In the genomic region with DNA sequence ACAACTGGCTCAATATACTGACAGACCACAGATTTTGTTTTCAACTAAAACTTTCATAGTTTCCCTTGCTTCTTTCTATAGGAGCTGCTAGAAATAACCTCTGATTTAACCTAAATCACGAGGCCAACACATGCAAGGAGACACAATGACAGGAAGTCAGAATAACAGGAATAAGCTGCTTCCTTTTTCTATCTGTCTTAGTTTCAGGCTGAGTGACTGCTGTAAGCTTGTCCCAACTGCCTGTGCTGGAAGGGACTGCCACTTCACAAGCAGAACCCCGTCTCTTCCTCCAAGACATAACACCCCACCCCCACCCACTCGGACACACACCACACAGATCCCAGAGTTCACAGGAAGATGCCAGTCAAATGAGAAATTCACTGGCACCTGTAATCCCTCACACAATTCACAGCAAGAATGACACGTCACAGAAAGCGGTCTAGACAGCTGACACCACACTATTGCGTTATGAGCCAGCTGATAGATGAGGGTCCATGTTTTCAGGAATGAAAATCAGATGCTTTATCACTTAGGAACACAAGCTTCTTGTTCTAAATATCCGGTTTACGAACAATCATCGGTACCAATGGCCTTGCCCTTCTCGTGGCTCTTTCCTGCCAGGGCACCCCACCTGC, we compare ENCODE assay signal across 12 mouse cellular contexts. TPM values are rescaled to one million over a fixed set of nuclear protein-coding genes. Genes with fewer than 3 reads are reported as not detected.
DNase-seq lines count a peak whose midpoint lies in the region; ATAC-seq lines count a peak whose summit lies in the region.
"Had no signal": no experiment of that assay in that cellular context is flagged by ENCODE, and none has a peak within 500 bp of the region (broad histone marks: within the 10 kb centered on the region; RNA-seq: fewer than 3 reads in every experiment).

No protein-coding gene starts in this region.

- no peaks in the 10 kb centered on the region for H3K9me3 ChIP-seq in heart, embryonic 13.5 days
- no peaks in the 10 kb centered on the region for H3K9me3 ChIP-seq in lung, embryonic 15.5 days
- H3K9me3 ChIP-seq in intestine, embryonic 14.5 days (ENCODE audit: control insufficient read depth, low read length), result no peaks in the 10 kb centered on the region
- H3K9me3 ChIP-seq in forebrain, embryonic 13.5 days (replicated peaks), result no peaks in the 10 kb centered on the region
- H3K9me3 ChIP-seq: midbrain, embryonic 13.5 days had no signal

- WGBS in heart, embryonic 13.5 days, result 62% methylated on average over 10 of the region's 10 CpGs
- WGBS in lung, embryonic 15.5 days, result 60% methylated on average over 10 of the region's 10 CpGs
- WGBS in intestine, embryonic 14.5 days, result 77% methylated on average over 10 of the region's 10 CpGs
- WGBS in forebrain, embryonic 13.5 days, result 86% methylated on average over 10 of the region's 10 CpGs

- intact Hi-C loops in heart, postnatal 25 days (cut with DNase I), result no loop called here

- no peaks in the 10 kb centered on the region for H3K27me3 ChIP-seq in heart, embryonic 13.5 days (replicated peaks)
- H3K27me3 ChIP-seq in lung, embryonic 15.5 days, result no peaks in the 10 kb centered on the region
- H3K27me3 ChIP-seq in intestine, embryonic 14.5 days (replicated peaks; ENCODE audit: control insufficient read depth, insufficient read depth, low read length), result no peaks in the 10 kb centered on the region
- H3K27me3 ChIP-seq in forebrain, embryonic 13.5 days, result no peaks in the 10 kb centered on the region
- H3K27me3 ChIP-seq: midbrain, embryonic 13.5 days had no signal

- no peak overlapping the region for H3K9ac ChIP-seq in heart, embryonic 13.5 days
- no peak overlapping the region for H3K9ac ChIP-seq in lung, embryonic 15.5 days
- H3K9ac ChIP-seq in intestine, embryonic 14.5 days (ENCODE audit: low read length), result no peak overlapping the region
- H3K9ac ChIP-seq in forebrain, embryonic 13.5 days, result no peak overlapping the region
- H3K9ac ChIP-seq: midbrain, embryonic 13.5 days had no signal

- no peak overlapping the region for H3K4me3 ChIP-seq in heart, embryonic 13.5 days
- H3K4me3 ChIP-seq in lung, embryonic 15.5 days, result no peak overlapping the region
- no peak overlapping the region for H3K4me3 ChIP-seq in intestine, embryonic 14.5 days (ENCODE audit: low read depth, low read length)
- H3K4me3 ChIP-seq in forebrain, embryonic 13.5 days, result no peak overlapping the region
- H3K4me3 ChIP-seq: midbrain, embryonic 13.5 days had no signal

- H3K36me3 ChIP-seq in heart, embryonic 13.5 days, result peaks cover 43% of the 10 kb centered on the region
- peaks cover 16% of the 10 kb centered on the region for H3K36me3 ChIP-seq in lung, embryonic 15.5 days
- peaks cover 16% of the 10 kb centered on the region for H3K36me3 ChIP-seq in intestine, embryonic 14.5 days (ENCODE audit: control insufficient read depth, insufficient read depth, low read length)
- H3K36me3 ChIP-seq in forebrain, embryonic 13.5 days (ENCODE audit: poor library complexity, severe bottlenecking), result peaks cover 26% of the 10 kb centered on the region

- ATAC-seq in heart, embryonic 13.5 days (ENCODE audit: extremely low read depth, insufficient number of reproducible peaks, low FRiP score, low TSS enrichment), result no peak
- peak; percentile 35; the same call in 1 of the 2 replicates for ATAC-seq in lung, embryonic 15.5 days (ENCODE audit: borderline replicate concordance, extremely low read depth, low FRiP score, low TSS enrichment)
- ATAC-seq in intestine, embryonic 14.5 days (replicated peaks; ENCODE audit: low FRiP score, low TSS enrichment, low read depth), result no peak
- ATAC-seq in megakaryocyte progenitor cell, adult 5-6 weeks (replicated peaks; ENCODE audit: poor library complexity), result peak; percentile 80
- no peak for ATAC-seq in forebrain, embryonic 13.5 days
- ATAC-seq: midbrain, embryonic 13.5 days had no signal

- H3K27ac ChIP-seq in heart, embryonic 13.5 days (replicated peaks), result peak overlapping the region; percentile 77
- H3K27ac ChIP-seq in lung, embryonic 15.5 days, result peak overlapping the region; percentile 82
- H3K27ac ChIP-seq in intestine, embryonic 14.5 days (ENCODE audit: low read depth), result peak overlapping the region; percentile 23; the same call in 1 of the 2 replicates
- H3K27ac ChIP-seq in forebrain, embryonic 13.5 days, result no peak overlapping the region
- H3K27ac ChIP-seq: midbrain, embryonic 13.5 days had no signal

- no peak overlapping the region for H3K4me2 ChIP-seq in heart, embryonic 13.5 days
- H3K4me2 ChIP-seq in lung, embryonic 15.5 days, result no peak overlapping the region
- no peak overlapping the region for H3K4me2 ChIP-seq in intestine, embryonic 14.5 days (ENCODE audit: low read length)
- H3K4me2 ChIP-seq in forebrain, embryonic 13.5 days, result no peak overlapping the region
- H3K4me2 ChIP-seq: midbrain, embryonic 13.5 days had no signal

- peaks cover 53% of the 10 kb centered on the region for H3K4me1 ChIP-seq in heart, embryonic 13.5 days
- H3K4me1 ChIP-seq in lung, embryonic 15.5 days, result peaks cover 34% of the 10 kb centered on the region
- peaks cover 8% of the 10 kb centered on the region for H3K4me1 ChIP-seq in intestine, embryonic 14.5 days (replicated peaks; ENCODE audit: control insufficient read depth, insufficient read depth, low read length)
- H3K4me1 ChIP-seq in forebrain, embryonic 13.5 days, result peaks cover 12% of the 10 kb centered on the region

- DNase-seq in heart, postnatal 25 days (ENCODE audit: low spot score), result no peak
- no peak for DNase-seq in lung, postnatal 25 days (ENCODE audit: low spot score)
- DNase-seq in intestine, embryonic 14.5 days (ENCODE audit: low spot score), result no peak
- DNase-seq in gastrocnemius, adult 8-10 months (ENCODE audit: low spot score in 2 of 2), result no peak

RNA-seq across cellular contexts. Expression of a gene that starts 29.5 kb away (rescaled TPM):
- 24.1 and 26.8 TPM in 2 replicates for polyA plus RNA-seq in heart, embryonic 13.5 days (2015; fragmentation: Nextera tagmentation; extraction: Ambion mirVana)
- 10 to 100 TPM; 18.9 to 20.1 TPM for total RNA-seq in heart, postnatal 25 days (2021)
- 32.9 and 34.5 TPM in 2 replicates for polyA plus RNA-seq in lung, embryonic 15.5 days (2015; fragmentation: Nextera tagmentation; extraction: Ambion mirVana)
- polyA plus RNA-seq in intestine, embryonic 14.5 days (2014; fragmentation: Nextera tagmentation; extraction: Ambion mirVana), result 23.6 and 31.1 TPM in 2 replicates
- 0.17 and 0.39 TPM in 2 replicates for total RNA-seq in megakaryocyte progenitor cell, adult 5-6 weeks (2015)
- 0.07 TPM in 1 of 2 replicates, not detected in the other for total RNA-seq in megakaryocyte progenitor cell, adult 5-6 weeks (2017)
- 1 to 10 TPM; 2.7 to 5.5 (median 4.0) TPM for total RNA-seq in gastrocnemius, adult 8-10 months (2022)
- 53.2 and 54.9 TPM in 2 replicates for polyA plus RNA-seq in forebrain, embryonic 13.5 days (2015; fragmentation: Nextera tagmentation; extraction: Ambion mirVana)

RNA-seq across cellular contexts. Expression of a gene that starts 43.2 kb away (rescaled TPM):
- polyA plus RNA-seq in heart, embryonic 13.5 days (2015; fragmentation: Nextera tagmentation; extraction: Ambion mirVana), result not detected in 2 replicates
- not detected for total RNA-seq in heart, postnatal 25 days (2021)
- polyA plus RNA-seq in lung, embryonic 15.5 days (2015; fragmentation: Nextera tagmentation; extraction: Ambion mirVana), result not detected in 2 replicates
- polyA plus RNA-seq in intestine, embryonic 14.5 days (2014; fragmentation: Nextera tagmentation; extraction: Ambion mirVana), result not detected in 2 replicates
- not detected in 2 replicates for total RNA-seq in megakaryocyte progenitor cell, adult 5-6 weeks (2015)
- total RNA-seq in megakaryocyte progenitor cell, adult 5-6 weeks (2017), result not detected in 2 replicates
- not detected for total RNA-seq in gastrocnemius, adult 8-10 months (2022)
- not detected in 2 replicates for polyA plus RNA-seq in forebrain, embryonic 13.5 days (2015; fragmentation: Nextera tagmentation; extraction: Ambion mirVana)
- total RNA-seq: left cerebral cortex, postnatal 10 days had no signal
- polyA plus RNA-seq: brain, embryonic 14.5 days; midbrain, embryonic 13.5 days; thymus, postnatal 0 days had no signal

Comparison
In these comparisons a context has a peak if more than half of its experiments do, and no peak if none do; other contexts are left out.
1. ATAC-seq: peak in lung, embryonic 15.5 days (single experiment) and megakaryocyte progenitor cell, adult 5-6 weeks (single experiment); none in heart, embryonic 13.5 days (single experiment), intestine, embryonic 14.5 days (single experiment) and forebrain, embryonic 13.5 days (single experiment).